ENCODE assay signal across 14 mouse cellular contexts in the genomic region with DNA sequence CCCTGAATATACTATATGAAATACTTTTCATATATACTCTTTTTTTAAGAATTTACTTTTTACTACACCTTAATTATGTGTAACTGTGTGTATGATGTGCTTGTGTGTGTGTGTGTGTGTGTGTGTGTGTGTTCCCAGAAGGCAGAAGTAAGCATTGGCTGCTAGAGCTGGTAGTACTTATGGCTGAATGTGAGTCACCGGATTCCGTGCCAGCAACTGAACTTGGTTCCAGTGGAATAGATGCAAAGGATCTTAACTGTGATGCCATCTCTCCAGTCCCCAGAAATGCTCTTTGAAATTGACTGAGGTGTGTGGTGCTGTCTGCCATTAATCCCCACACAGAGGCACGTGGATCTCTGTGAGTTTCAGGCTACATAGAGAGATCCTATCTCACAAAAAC.
A peak's percentile ranks its signal among the peaks of the same experiment; 100 is the strongest.
DNase-seq lines count a peak whose midpoint lies in the region; ATAC-seq and TF ChIP-seq lines count a peak whose summit lies in the region.
"Had no signal": no experiment of that assay in that cellular context is flagged by ENCODE, and none has a peak within 500 bp of the region (broad histone marks: within the 10 kb centered on the region; RNA-seq: fewer than 3 reads in every experiment).

No protein-coding gene starts in this region.

- TF ChIP-seq POLR2A in cerebellum, adult 2 months (IDR thresholded peaks at IDR 0.05; ENCODE audit: borderline replicate concordance, insufficient read depth, low read length), result no peak

- WGBS in hindbrain, embryonic 13.5 days, result 90% methylated on average over 3 of the region's 3 CpGs
- 76% methylated on average over 3 of the region's 3 CpGs for WGBS in hindbrain, embryonic 16.5 days
- 45% methylated on average over 3 of the region's 3 CpGs for WGBS in cerebellum, adult 2 months

- H3K36me3 ChIP-seq in hindbrain, embryonic 13.5 days, result no peaks in the 10 kb centered on the region
- no peaks in the 10 kb centered on the region for H3K36me3 ChIP-seq in hindbrain, embryonic 16.5 days (ENCODE audit: control insufficient read depth, insufficient read depth, low read length)
- H3K36me3 ChIP-seq: limb, embryonic 12.5 days had no signal

- no peak overlapping the region for H3K27ac ChIP-seq in hindbrain, embryonic 13.5 days
- H3K27ac ChIP-seq in hindbrain, embryonic 16.5 days (ENCODE audit: low read depth, low read length), result no peak overlapping the region
- H3K27ac ChIP-seq in cerebellum, adult 2 months (ENCODE audit: insufficient read depth, low read length), result no peak overlapping the region
- H3K27ac ChIP-seq: kidney, postnatal 0 days; limb, embryonic 12.5 days had no signal

- H3K4me2 ChIP-seq in hindbrain, embryonic 13.5 days, result 0 out of 2 replicates have a peak overlapping the region, but pooled peaks have one; percentile 2
- H3K4me2 ChIP-seq in hindbrain, embryonic 16.5 days (ENCODE audit: low read length), result no peak overlapping the region
- H3K4me2 ChIP-seq: heart, embryonic 11.5 days; limb, embryonic 12.5 days had no signal

- H3K27me3 ChIP-seq in hindbrain, embryonic 13.5 days, result no peaks in the 10 kb centered on the region
- no peaks in the 10 kb centered on the region for H3K27me3 ChIP-seq in hindbrain, embryonic 16.5 days (replicated peaks; ENCODE audit: control insufficient read depth, insufficient read depth, low read length)
- H3K27me3 ChIP-seq in cerebellum, adult 2 months (ENCODE audit: control insufficient read depth, insufficient read depth, low read length), result no peaks in the 10 kb centered on the region
- H3K27me3 ChIP-seq: CH12.LX had no signal

- H3K4me3 ChIP-seq in hindbrain, embryonic 13.5 days, result no peak overlapping the region
- H3K4me3 ChIP-seq in hindbrain, embryonic 16.5 days (ENCODE audit: low read length), result no peak overlapping the region
- no peak overlapping the region for H3K4me3 ChIP-seq in cerebellum, adult 2 months (replicated peaks; ENCODE audit: insufficient read depth, low read depth, low read length)
- H3K4me3 ChIP-seq: limb, embryonic 12.5 days had no signal

- DNase-seq in NIH3T3 (ENCODE audit: low read depth), result peak; percentile 8
- DNase-seq in cerebellum, adult 2 months, result peak; percentile 60 to 77
- DNase-seq in left cerebral cortex, postnatal 36 days (ENCODE audit: low spot score in 2 of 2), result peak; percentile 42 to 43
- no peak for DNase-seq in urinary bladder, postnatal 10 days (ENCODE audit: low spot score)
- no peak for DNase-seq in urinary bladder, postnatal 36 days (ENCODE audit: low spot score in 2 of 2)
- DNase-seq in testis, postnatal 10 days (ENCODE audit: low spot score), result no peak
- DNase-seq: lung, adult 2 months; thymus, postnatal 25 days had no signal

- no peak for TF ChIP-seq CTCF in cerebellum, adult 2 months (IDR thresholded peaks at IDR 0.05; ENCODE audit: borderline replicate concordance, insufficient read depth, low read depth, low read length)

- H3K4me1 ChIP-seq in hindbrain, embryonic 13.5 days (replicated peaks), result peaks cover 26% of the 10 kb centered on the region
- H3K4me1 ChIP-seq in hindbrain, embryonic 16.5 days (ENCODE audit: control insufficient read depth, insufficient read depth, low read depth, low read length), result peaks cover 6% of the 10 kb centered on the region; the same call in 1 of the 2 replicates
- peaks cover 9% of the 10 kb centered on the region for H3K4me1 ChIP-seq in cerebellum, adult 2 months (ENCODE audit: control insufficient read depth, insufficient read depth, low read length)
- H3K4me1 ChIP-seq: limb, embryonic 12.5 days had no signal

- no peak overlapping the region for H3K9ac ChIP-seq in hindbrain, embryonic 13.5 days
- no peak overlapping the region for H3K9ac ChIP-seq in hindbrain, embryonic 16.5 days (ENCODE audit: low read depth, low read length)
- H3K9ac ChIP-seq: limb, embryonic 12.5 days had no signal

- ATAC-seq in hindbrain, embryonic 13.5 days (ENCODE audit: low FRiP score), result no peak
- no peak for ATAC-seq in hindbrain, embryonic 16.5 days

- no peaks in the 10 kb centered on the region for H3K9me3 ChIP-seq in hindbrain, embryonic 13.5 days
- H3K9me3 ChIP-seq in hindbrain, embryonic 16.5 days (ENCODE audit: control insufficient read depth, low read length), result no peaks in the 10 kb centered on the region
- H3K9me3 ChIP-seq: limb, embryonic 12.5 days had no signal

- intact Hi-C loops in left cerebral cortex, postnatal 36 days (cut with DNase I), result loop anchor here (5.0 to 10.0 kb wide), 2 partner anchors 112 to 199 kb away; partner anchors contain the start of gene Cntn1

Comparison
In these comparisons a context has a peak if more than half of its experiments do, and no peak if none do; other contexts are left out.
1. DNase-seq: peak in NIH3T3 (single experiment), cerebellum, adult 2 months (2 of 2) and left cerebral cortex, postnatal 36 days (2 of 2); none in urinary bladder, postnatal 10 days (single experiment), urinary bladder, postnatal 36 days (0 of 2) and testis, postnatal 10 days (single experiment).